ENCODE assay signal across 8 mouse cellular contexts in the genomic region with DNA sequence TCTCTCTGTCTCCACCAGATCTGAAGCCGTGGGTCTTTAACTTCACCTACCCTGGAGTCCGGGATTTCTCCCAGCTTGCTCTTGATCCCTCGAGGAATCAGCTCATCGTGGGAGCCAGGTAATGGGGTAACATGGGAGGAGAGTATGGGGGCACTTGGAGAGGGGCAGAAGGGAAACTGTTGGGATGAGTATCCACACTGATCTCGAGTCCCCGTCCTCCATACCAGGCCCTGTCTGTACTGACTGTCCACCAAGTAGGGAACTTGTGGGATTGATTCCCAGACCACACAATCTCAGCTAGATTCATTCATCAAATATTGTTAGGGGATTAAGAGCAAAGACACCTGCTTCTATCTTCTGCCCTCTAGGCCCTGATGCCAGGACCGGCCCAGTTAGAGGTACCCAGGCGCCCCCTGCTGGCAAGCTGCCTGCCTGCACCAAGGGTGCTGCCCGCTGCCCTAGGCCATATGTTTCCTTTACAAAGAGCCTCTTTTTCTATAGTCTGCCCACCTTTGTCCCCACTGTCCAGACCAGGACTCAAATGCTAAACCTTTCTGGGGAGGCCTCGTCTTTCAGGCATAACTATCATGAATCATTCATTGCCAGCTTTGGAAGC.
DNase-seq lines count a peak whose midpoint lies in the region; ATAC-seq and TF ChIP-seq lines count a peak whose summit lies in the region.

No protein-coding gene starts in this region.

- in situ Hi-C loops in CH12.LX (cut with MboI; ENCODE audit: low pct_ligation_motif_present, low pct_unique_long_range_greater_than_20kb, low sequenced_read_pairs): loop anchor here (10.0 kb wide), 3 partner anchors 83 to 313 kb away; a partner anchor contains a TSS

- TF ChIP-seq POLR2A in CH12.LX (IDR thresholded peaks at IDR 0.05; ENCODE audit: low read depth, low read length): no peak
- no peak for TF ChIP-seq POLR2A in bone marrow macrophage, adult 2 months (IDR thresholded peaks at IDR 0.05; ENCODE audit: borderline replicate concordance, low read depth, low read length)
- no peak for TF ChIP-seq POLR2A in lung, adult 2 months (IDR thresholded peaks at IDR 0.05; ENCODE audit: borderline replicate concordance, extremely low read depth, low read depth, low read length)

- ATAC-seq in embryonic facial prominence, embryonic 14.5 days (ENCODE audit: low read depth): peak; percentile 38; the same call in 1 of the 2 replicates
- 0 out of 2 replicates have a peak, but pooled peaks have one; percentile 40 for ATAC-seq in heart, embryonic 15.5 days (replicated peaks; ENCODE audit: insufficient number of reproducible peaks, insufficient read depth, low FRiP score, low read depth)

- peaks cover 84% of the 10 kb centered on the region for H3K27me3 ChIP-seq in CH12.LX (replicated peaks)
- no peaks in the 10 kb centered on the region for H3K27me3 ChIP-seq in embryonic facial prominence, embryonic 14.5 days (replicated peaks; ENCODE audit: control insufficient read depth, insufficient read depth, low read length)
- H3K27me3 ChIP-seq in heart, embryonic 15.5 days: peaks cover 11% of the 10 kb centered on the region

- peaks cover 4 to 16% of the 10 kb centered on the region in 2 experiments; a peak in 3 of 4 replicates for H3K4me1 ChIP-seq in CH12.LX (ENCODE audit: control insufficient read depth in 1 of 2, insufficient read depth in 2 of 2)
- no peaks in the 10 kb centered on the region for H3K4me1 ChIP-seq in bone marrow macrophage, adult 2 months (ENCODE audit: control insufficient read depth, insufficient read depth, low read length)
- peaks cover 11% of the 10 kb centered on the region; the same call in 1 of the 2 replicates for H3K4me1 ChIP-seq in embryonic facial prominence, embryonic 14.5 days (ENCODE audit: control insufficient read depth, insufficient read depth, low read length)
- peaks cover 10% of the 10 kb centered on the region for H3K4me1 ChIP-seq in heart, embryonic 15.5 days (replicated peaks)
- no peaks in the 10 kb centered on the region for H3K4me1 ChIP-seq in lung, adult 2 months (ENCODE audit: control insufficient read depth, insufficient read depth, low read length)

- H3K27ac ChIP-seq in CH12.LX (ENCODE audit: insufficient read depth, low read depth): no peak overlapping the region
- no peak overlapping the region for H3K27ac ChIP-seq in bone marrow macrophage, adult 2 months (ENCODE audit: insufficient read depth, low read depth, low read length)
- no peak overlapping the region for H3K27ac ChIP-seq in embryonic facial prominence, embryonic 14.5 days (replicated peaks; ENCODE audit: low read depth, low read length)
- no peak overlapping the region for H3K27ac ChIP-seq in heart, embryonic 15.5 days

- H3K9me3 ChIP-seq in CH12.LX (replicated peaks; ENCODE audit: low read length): no peaks in the 10 kb centered on the region
- no peaks in the 10 kb centered on the region for H3K9me3 ChIP-seq in embryonic facial prominence, embryonic 14.5 days (ENCODE audit: control insufficient read depth, low read length)
- H3K9me3 ChIP-seq in heart, embryonic 15.5 days (replicated peaks): no peaks in the 10 kb centered on the region

- no peak for TF ChIP-seq EP300 in CH12.LX (IDR thresholded peaks at IDR 0.05; ENCODE audit: low read length)

- peak; percentile 96 for TF ChIP-seq RAD21 in CH12.LX (IDR thresholded peaks at IDR 0.05; ENCODE audit: low read depth, low read length)

- H3K4me2 ChIP-seq in CH12.LX (ENCODE audit: insufficient read depth, low read depth, poor library complexity, severe bottlenecking): no peak overlapping the region
- no peak overlapping the region for H3K4me2 ChIP-seq in embryonic facial prominence, embryonic 14.5 days (ENCODE audit: low read depth, low read length)
- no peak overlapping the region for H3K4me2 ChIP-seq in heart, embryonic 15.5 days

- no peaks in the 10 kb centered on the region for H3K36me3 ChIP-seq in CH12.LX (replicated peaks in 1 of 2; ENCODE audit: control insufficient read depth in 1 of 2, insufficient read depth in 1 of 2, low read length in 1 of 2)
- H3K36me3 ChIP-seq in embryonic facial prominence, embryonic 14.5 days (ENCODE audit: control insufficient read depth, insufficient read depth, low read length): no peaks in the 10 kb centered on the region
- no peaks in the 10 kb centered on the region for H3K36me3 ChIP-seq in heart, embryonic 15.5 days

- no peak overlapping the region for H3K9ac ChIP-seq in CH12.LX (ENCODE audit: insufficient read depth, low read depth)
- no peak overlapping the region for H3K9ac ChIP-seq in embryonic facial prominence, embryonic 14.5 days (ENCODE audit: low read depth, low read length)
- H3K9ac ChIP-seq in heart, embryonic 15.5 days: no peak overlapping the region

- no peak overlapping the region for H3K4me3 ChIP-seq in CH12.LX (replicated peaks in 1 of 3; ENCODE audit: low read depth in 2 of 3, low read length in 2 of 3, poor library complexity in 1 of 3)
- H3K4me3 ChIP-seq in bone marrow macrophage, adult 2 months (ENCODE audit: insufficient read depth, low read length): no peak overlapping the region
- no peak overlapping the region for H3K4me3 ChIP-seq in embryonic facial prominence, embryonic 14.5 days (ENCODE audit: low read depth, low read length)
- H3K4me3 ChIP-seq in heart, embryonic 15.5 days: no peak overlapping the region
- H3K4me3 ChIP-seq in lung, adult 2 months (replicated peaks; ENCODE audit: extremely low read depth, low read depth, low read length): no peak overlapping the region

- H3K79me2 ChIP-seq in CH12.LX (replicated peaks; ENCODE audit: control insufficient read depth, extremely low read depth, insufficient read depth, poor library complexity, severe bottlenecking): no peaks in the 10 kb centered on the region

- TF ChIP-seq CTCF in CH12.LX (conservative IDR thresholded peaks at IDR 0.05 in 1 of 2, IDR thresholded peaks at IDR 0.05 in 1 of 2; ENCODE audit: low read depth in 2 of 2, low read length in 2 of 2): peak; percentile 84 to 98
- peak; percentile 88 for TF ChIP-seq CTCF in bone marrow macrophage, adult 2 months (IDR thresholded peaks at IDR 0.05; ENCODE audit: low read depth, low read length)
- peak; percentile 74 for TF ChIP-seq CTCF in lung, adult 2 months (IDR thresholded peaks at IDR 0.05; ENCODE audit: insufficient read depth, low read length)

- DNase-seq in CH12.LX (ENCODE audit: extremely low read depth): peak; percentile 71
- peak; percentile 74 for DNase-seq in embryonic facial prominence, embryonic 14.5 days (ENCODE audit: low spot score)
- DNase-seq in kidney, postnatal 25 days: peak; percentile 75 to 91
- peak; percentile 80 for DNase-seq in lung, adult 2 months
- peak; percentile 85 for DNase-seq in ovary, postnatal 36 days (ENCODE audit: low spot score)
- DNase-seq in thymus, postnatal 25 days: peak; percentile 64

- WGBS in embryonic facial prominence, embryonic 14.5 days: 37% methylated on average over 10 of the region's 10 CpGs
- 34% methylated on average over 10 of the region's 10 CpGs for WGBS in heart, embryonic 15.5 days
- 42% methylated on average over 10 of the region's 10 CpGs for WGBS in lung, adult 2 months

- dilution Hi-C loops in CH12.LX (cut with MboI; ENCODE audit: extremely low pct_ligation_motif_present, extremely low pct_unique_long_range_greater_than_20kb, low sequenced_read_pairs): no loop called here

TF ChIP-seq in CH12.LX, 34 proteins besides CTCF, POLR2A, EP300 and RAD21 (continues in another document):
- no peak for TF ChIP-seq JUN (IDR thresholded peaks at IDR 0.05; ENCODE audit: insufficient read depth, low read depth, low read length)
- no peak for TF ChIP-seq USF2 (conservative IDR thresholded peaks at IDR 0.05; ENCODE audit: low read depth, low read length)
- TF ChIP-seq MAZ (IDR thresholded peaks at IDR 0.05; ENCODE audit: low read depth, low read length): no peak
- TF ChIP-seq CHD1 (IDR thresholded peaks at IDR 0.05; ENCODE audit: low read depth, low read length): no peak
- no peak for TF ChIP-seq UBTF (IDR thresholded peaks at IDR 0.05; ENCODE audit: low read depth, low read length)
- TF ChIP-seq RCOR1 (conservative IDR thresholded peaks at IDR 0.05; ENCODE audit: low read depth, low read length): no peak
- peak; percentile 42; the same call in 1 of the 2 replicates for TF ChIP-seq NELFE (IDR thresholded peaks at IDR 0.05; ENCODE audit: low read depth, low read length)
- no peak for TF ChIP-seq KAT2A (IDR thresholded peaks at IDR 0.05; ENCODE audit: insufficient replicate concordance, low read length)
- TF ChIP-seq SMC3 (IDR thresholded peaks at IDR 0.05; ENCODE audit: low read depth, low read length): peak; percentile 97
- no peak for TF ChIP-seq MYC (IDR thresholded peaks at IDR 0.05; ENCODE audit: low read depth, low read length)
- no peak for TF ChIP-seq POLR2AphosphoS2 (IDR thresholded peaks at IDR 0.05; ENCODE audit: low read depth, low read length)
- TF ChIP-seq JUND (conservative IDR thresholded peaks at IDR 0.05; ENCODE audit: low read depth, low read length): no peak
- TF ChIP-seq USF1 (IDR thresholded peaks at IDR 0.05; ENCODE audit: low read depth, low read length): no peak
- peak; percentile 88 for TF ChIP-seq ZC3H11A (IDR thresholded peaks at IDR 0.05; ENCODE audit: low read depth, low read length)
- TF ChIP-seq ELF1 (IDR thresholded peaks at IDR 0.05; ENCODE audit: low read depth, low read length): peak; percentile 28; the same call in 1 of the 2 replicates
- TF ChIP-seq PAX5 (IDR thresholded peaks at IDR 0.05; ENCODE audit: low read length): no peak
- TF ChIP-seq HCFC1 (IDR thresholded peaks at IDR 0.05; ENCODE audit: low read depth, low read length): no peak
- TF ChIP-seq CHD2 (IDR thresholded peaks at IDR 0.05; ENCODE audit: low read length): no peak
- no peak for TF ChIP-seq GABPA (IDR thresholded peaks at IDR 0.05; ENCODE audit: insufficient replicate concordance, low read depth, low read length)
- TF ChIP-seq NRF1 (IDR thresholded peaks at IDR 0.05; ENCODE audit: low read depth, low read length): no peak
- TF ChIP-seq IRF4 (IDR thresholded peaks at IDR 0.05; ENCODE audit: low read depth, low read length): no peak
- no peak for TF ChIP-seq MAFK (IDR thresholded peaks at IDR 0.05; ENCODE audit: insufficient replicate concordance, low read length)
- TF ChIP-seq MAX (IDR thresholded peaks at IDR 0.05; ENCODE audit: low read length): no peak
- TF ChIP-seq MEF2A (IDR thresholded peaks at IDR 0.05; ENCODE audit: borderline replicate concordance, low read depth, low read length): 0 out of 2 replicates have a peak, but pooled peaks have one; percentile 16
- no peak for TF ChIP-seq BHLHE40 (IDR thresholded peaks at IDR 0.05; ENCODE audit: low read depth, low read length)
- peak; percentile 50; the same call in 1 of the 2 replicates for TF ChIP-seq TCF12 (IDR thresholded peaks at IDR 0.05; ENCODE audit: low read depth, low read length)
- TF ChIP-seq TBP (conservative IDR thresholded peaks at IDR 0.05; ENCODE audit: low read depth, low read length): no peak
- TF ChIP-seq ZKSCAN1 (IDR thresholded peaks at IDR 0.05; ENCODE audit: borderline replicate concordance, low read depth, low read length): no peak
- TF ChIP-seq SIN3A (IDR thresholded peaks at IDR 0.05; ENCODE audit: low read length): no peak
